Mouse (Mus musculus): ENCODE measurements around the gene Gm49403.

- TF ChIP-seq CHD2 (IDR thresholded peaks at IDR 0.05; ENCODE audit: low read depth, low read length) = no peak
- TF ChIP-seq ZC3H11A (IDR thresholded peaks at IDR 0.05; ENCODE audit: borderline replicate concordance, low read depth, low read length) = no peak
Measured at GRCm38 (mm10) chr19:8850402-8850901, 33.3 kb upstream of the Gm49403 start, which contains the start of gene Lrrn4cl.

All from ES-E14 (cell line).